Mouse (Mus musculus): Measurements from ENCODE around the gene Hnrnph3. TPM values are rescaled to one million over a fixed set of nuclear protein-coding genes. Genes with fewer than 3 reads are reported as not detected.

The Hnrnph3 gene
- total RNA-seq, 2 experiments from 2014 or later, result 23.9 to 28.5 TPM

DNA sequence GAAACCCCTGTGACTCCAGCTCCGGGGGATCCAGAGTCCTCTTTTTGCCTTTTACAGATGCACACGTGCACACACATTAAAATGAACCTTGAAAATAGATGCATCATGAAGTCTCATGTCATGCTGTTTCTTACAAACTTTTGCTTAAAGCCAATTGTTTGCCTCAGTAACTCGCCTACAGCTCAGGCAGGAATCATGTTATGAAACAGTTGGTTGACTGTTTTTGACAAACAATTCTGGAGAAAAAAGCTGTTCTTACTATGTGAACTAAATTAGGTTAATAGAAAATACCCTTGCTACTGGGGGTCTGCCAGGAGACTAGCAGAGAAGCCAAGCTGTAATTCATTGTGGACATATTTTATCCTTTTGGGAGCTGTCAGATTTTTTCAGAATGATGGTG, 8.9 kb upstream of the Hnrnph3 start:
- no peak for ATAC-seq (replicated peaks; ENCODE audit: poor library complexity)

DNA sequence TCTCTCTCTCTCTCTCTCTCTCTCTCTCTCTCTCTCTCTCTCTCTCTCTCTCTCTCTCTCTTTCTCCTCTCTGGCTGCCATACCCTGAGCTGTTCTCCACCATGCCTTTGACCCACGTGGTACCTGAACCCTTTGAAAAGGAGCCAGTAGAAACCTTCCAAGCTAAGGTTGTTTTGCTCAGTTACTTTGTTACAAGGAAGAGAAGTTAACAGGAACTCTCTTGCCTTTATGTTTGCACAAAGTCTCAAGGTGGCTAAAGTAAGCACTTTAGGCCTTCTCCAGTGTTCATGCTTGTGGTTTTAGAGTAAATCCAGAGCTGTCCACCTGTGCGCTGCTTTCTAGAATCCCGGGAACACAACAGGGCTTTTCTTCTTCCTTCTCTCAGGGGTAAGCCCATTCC, 8.2 kb upstream of the Hnrnph3 start:
- ATAC-seq (replicated peaks; ENCODE audit: poor library complexity), result no peak

GRCm38 (mm10) chr10:63028396-63028795, 4.4 kb upstream of the Hnrnph3 start:
- no peak for ATAC-seq (replicated peaks; ENCODE audit: poor library complexity)

- no peak for ATAC-seq (replicated peaks; ENCODE audit: poor library complexity)
Measured at GRCm38 (mm10) chr10:63027376-63028161, 3.6 kb upstream of the Hnrnph3 start.

- no peak for ATAC-seq (replicated peaks; ENCODE audit: poor library complexity)
Measured at GRCm38 (mm10) chr10:63026795-63027160, 2.8 kb upstream of the Hnrnph3 start.

DNA sequence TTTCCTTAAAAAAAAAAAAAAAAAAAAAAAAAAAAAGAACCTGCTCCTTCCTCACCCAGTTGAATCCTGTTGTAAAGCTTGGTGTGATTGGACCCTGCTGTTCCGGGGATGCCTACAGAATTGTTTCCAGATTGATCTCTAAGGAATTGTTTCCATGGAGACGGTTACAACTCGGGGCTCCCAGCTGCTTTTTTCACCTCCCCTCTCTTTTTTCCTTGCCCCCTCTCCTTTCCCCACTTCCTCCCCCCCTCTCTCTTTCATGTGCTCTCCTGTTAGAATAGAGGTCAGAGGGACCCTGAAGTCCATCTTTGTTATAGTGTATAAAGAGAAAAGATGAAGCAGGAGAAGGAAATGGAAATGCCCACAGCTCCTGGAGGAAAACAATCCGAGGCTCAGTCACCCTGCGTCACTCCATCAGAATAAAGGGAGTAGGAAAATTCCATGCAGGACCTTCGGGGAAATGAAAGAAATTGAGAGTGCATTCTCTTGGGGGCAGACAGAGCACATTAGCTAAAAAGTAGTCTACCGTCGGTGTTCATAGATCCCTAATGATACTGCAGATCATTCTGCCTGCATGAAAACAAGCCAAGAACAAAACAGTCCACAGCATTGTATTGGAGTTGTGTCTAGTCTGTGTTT, 2.3 kb upstream of the Hnrnph3 start:
- no peak for ATAC-seq (replicated peaks; ENCODE audit: poor library complexity)

DNA sequence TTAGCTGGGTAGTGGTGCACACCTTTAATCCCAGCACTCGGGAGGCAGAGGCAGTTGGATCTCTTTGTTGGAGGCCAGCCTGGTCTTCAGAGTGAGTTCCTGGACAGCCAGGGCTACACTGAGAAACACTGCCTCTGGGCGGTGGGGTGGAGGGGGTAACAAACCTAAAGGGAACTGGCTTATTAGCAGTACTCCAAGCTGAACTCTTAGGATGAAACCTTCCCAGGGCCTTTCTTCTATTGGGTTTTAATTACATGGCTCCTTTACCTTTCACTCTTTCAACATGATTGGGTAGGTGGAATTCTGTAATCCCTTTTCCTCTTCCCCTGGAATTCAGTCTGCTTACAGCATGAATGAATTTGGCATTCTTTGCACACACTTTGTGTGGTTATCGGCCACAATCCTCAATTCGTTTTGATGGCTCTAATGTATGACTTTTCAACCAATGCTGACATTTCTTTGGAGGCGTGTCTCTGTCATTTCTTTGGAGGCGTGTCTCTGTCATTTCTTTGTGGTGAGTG, 1.5 kb upstream of the Hnrnph3 start:
- no peak for ATAC-seq (replicated peaks; ENCODE audit: poor library complexity)

- no peak for ATAC-seq (replicated peaks; ENCODE audit: poor library complexity)
Measured at GRCm38 (mm10) chr10:63025016-63025415, 999 bp upstream of the Hnrnph3 start.

DNA sequence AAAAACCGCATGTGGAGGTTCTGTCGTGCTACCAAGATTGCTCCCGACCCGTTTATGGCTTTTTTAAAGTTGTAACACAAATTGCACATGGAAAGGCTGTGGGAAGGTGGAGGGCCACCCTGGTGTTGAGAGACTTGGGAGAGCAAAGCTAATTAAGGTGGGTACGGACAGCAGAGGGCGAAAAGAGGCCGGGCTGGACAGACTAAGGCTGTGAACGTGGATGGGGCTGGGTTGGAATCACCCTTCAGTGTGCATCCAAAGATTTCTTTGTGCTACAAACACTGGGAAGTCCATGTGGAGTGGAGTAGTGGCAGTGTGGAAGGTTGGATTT, 528 bp upstream of the Hnrnph3 start:
- ATAC-seq (replicated peaks; ENCODE audit: poor library complexity), result peak; percentile 27

DNA sequence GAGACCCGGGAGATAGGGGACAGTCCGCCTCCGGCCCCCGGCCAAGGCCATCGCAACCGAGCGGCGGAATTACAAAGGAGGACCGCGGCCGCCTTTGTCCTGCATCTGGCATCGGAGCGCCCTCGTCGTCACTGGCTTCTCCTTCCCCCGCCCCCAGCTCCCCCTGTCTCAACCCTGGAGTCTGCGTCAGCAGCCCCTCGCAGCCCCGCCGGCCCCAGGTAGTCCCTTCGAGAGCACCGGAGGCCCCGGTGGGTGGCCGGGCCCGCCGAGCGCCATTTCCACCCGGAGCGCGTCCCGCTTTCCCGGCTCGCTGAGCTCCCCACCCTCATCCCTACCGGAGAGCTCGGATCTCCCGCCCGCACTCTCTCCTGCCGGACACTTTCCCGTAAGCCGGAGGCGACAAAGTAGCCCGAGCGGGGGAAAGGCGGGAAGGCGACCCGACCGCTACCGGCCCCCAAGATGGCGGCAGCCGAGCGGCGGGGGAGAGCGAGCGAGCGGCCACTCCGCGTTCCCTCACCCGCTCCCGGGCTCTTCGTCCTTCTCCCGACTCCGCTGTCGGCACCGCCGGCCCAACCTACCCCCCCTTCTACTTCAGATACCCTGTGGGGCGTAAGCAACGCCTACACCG, 782 bp downstream of the Hnrnph3 start:
- peak; percentile 8 for ATAC-seq (replicated peaks; ENCODE audit: poor library complexity)

- no peak for ATAC-seq (replicated peaks; ENCODE audit: poor library complexity)
Measured at GRCm38 (mm10) chr10:63022541-63023120, 1.4 kb downstream of the Hnrnph3 start.

GRCm38 (mm10) chr10:63021702-63022101, 2.3 kb downstream of the Hnrnph3 start:
- ATAC-seq (replicated peaks; ENCODE audit: poor library complexity), result peak; percentile 8

DNA sequence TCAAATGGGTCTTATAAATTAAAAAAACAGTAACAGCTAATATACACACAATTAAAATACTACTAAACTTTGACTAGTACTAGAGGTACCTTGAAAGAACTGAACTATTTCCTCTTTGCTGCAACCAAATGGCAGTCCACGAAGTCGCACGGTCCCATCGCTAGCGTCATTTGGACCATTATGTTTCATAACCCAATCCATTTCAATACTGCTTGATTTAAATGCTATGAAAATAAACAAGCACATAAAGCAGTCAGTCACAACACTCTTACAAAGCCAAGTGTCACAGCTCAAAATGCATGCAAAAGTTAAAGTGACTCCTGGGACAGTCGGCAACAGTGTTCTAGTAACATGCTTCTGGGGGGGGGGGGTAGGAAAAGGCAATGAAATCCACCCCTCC, 4.7 kb downstream of the Hnrnph3 start:
- ATAC-seq (replicated peaks; ENCODE audit: poor library complexity), result no peak

DNA sequence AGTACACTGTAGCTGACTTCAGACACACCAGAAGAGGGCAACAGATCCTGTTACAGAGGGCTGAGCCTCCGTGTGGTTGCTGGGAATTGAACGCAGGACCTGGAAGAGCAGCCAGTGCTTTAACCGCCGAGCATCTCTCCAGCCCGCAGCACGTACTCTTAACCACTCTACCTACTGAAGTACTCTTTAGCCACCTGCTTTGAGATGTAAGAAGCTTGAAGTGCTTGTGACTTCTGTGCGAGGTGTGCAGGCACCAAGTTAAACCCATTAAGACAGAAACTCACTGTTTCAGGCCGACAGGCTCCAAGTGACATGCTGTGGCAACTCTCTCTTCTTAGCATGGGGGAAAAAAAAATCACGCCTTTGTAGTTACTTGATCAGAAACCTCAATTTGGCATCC, 9.8 kb downstream of the Hnrnph3 start:
- no peak for ATAC-seq (replicated peaks; ENCODE audit: poor library complexity)

DNA sequence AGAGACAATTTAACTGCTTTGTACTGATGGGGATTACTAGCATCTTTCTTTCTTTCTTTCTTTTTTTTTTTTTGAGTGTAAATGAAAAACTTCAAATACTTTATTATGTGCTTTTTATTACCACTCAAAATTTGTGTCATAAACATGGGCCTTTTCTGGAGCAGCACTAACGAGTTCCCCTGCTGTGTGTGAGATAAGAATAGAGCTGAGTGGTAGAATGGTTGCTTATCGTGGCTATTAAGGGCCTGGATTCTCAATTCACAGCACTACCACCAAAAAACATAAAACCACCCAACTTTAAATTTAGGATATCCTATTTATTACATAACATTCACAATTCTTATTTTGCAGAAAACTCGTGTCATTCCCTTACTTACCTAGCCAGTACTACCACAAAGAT, 10.5 kb downstream of the Hnrnph3 start:
- peak; percentile 70 for ATAC-seq (replicated peaks; ENCODE audit: poor library complexity)

- ATAC-seq (replicated peaks; ENCODE audit: poor library complexity), result no peak
Measured at GRCm38 (mm10) chr10:63011556-63011955, 12.5 kb downstream of the Hnrnph3 start.

DNA sequence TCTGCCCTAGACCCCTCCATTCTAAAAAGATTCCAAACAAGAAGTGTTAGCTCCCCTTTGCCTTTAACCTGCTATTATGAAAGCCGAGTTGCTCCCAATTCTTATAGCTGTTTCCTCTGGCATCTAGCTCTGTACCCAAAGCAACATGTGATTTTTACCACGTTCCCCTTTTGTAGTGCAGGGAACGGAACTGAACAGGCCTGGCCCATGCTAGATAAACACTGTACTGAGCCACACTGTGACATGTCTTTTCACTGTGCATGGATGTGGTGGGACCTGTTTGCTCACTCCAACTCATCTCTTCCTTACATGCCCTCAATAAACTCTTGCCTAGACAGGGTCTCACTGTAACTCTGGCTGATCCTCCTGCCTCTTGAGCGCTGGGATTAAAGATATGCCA, 13.7 kb downstream of the Hnrnph3 start:
- ATAC-seq (replicated peaks; ENCODE audit: poor library complexity), result peak; percentile 82

DNA sequence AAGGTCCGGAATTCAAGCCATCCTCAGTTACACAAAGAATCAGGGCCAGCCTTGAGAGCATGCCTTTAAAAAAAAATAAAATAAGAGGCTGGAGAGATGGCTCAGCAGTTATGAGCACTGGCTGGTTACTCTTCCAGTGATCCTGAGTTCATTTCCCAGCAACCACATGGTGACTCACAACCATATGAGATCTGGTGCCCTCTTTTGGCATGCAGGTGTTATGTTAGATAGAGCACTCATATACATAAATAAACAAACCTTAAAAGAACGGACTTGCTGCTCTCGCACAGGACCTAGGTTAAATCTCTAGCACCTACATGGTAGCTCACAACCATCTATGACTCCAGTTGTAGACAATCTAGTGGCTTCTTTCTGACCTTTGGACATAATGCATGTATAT, 15.8 kb downstream of the Hnrnph3 start:
- ATAC-seq (replicated peaks; ENCODE audit: poor library complexity), result peak; percentile 22; the same call in 1 of the 2 replicates

DNA sequence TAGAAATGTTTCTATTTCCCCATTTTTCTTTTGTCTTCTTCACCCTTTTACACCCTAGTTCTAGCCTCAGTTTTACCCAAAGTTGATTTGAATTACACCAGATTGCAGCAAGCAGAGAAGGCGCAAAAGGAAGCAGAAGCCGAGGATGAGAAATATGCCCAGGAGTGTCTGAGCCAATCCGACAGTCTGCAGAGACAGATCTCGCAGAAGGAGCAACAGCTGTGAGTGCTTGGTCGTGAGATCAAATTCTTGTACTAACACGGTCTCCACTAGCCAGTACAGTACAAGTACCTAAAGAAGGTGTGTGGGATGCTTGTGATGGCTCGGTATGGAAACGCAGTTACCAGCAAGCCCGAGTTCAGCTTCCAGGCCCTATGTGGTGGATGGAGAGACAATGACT, 19.5 kb downstream of the Hnrnph3 start:
- ATAC-seq (replicated peaks; ENCODE audit: poor library complexity), result no peak

GRCm38 (mm10) chr10:63003252-63003651, 20.8 kb downstream of the Hnrnph3 start:
- ATAC-seq (replicated peaks; ENCODE audit: poor library complexity), result no peak

- peak; percentile 88 for ATAC-seq (replicated peaks; ENCODE audit: poor library complexity)
Measured at GRCm38 (mm10) chr10:63000584-63000983, 23.4 kb downstream of the Hnrnph3 start.

- no peak for ATAC-seq (replicated peaks; ENCODE audit: poor library complexity)
Measured at GRCm38 (mm10) chr10:62993991-62994390, 30.0 kb downstream of the Hnrnph3 start.

Measured in megakaryocyte progenitor cell, adult 5-6 weeks (primary cell).